Mouse (Mus musculus) naive thymus-derived CD4-positive, alpha-beta T cell, adult 2 months (primary cell): Measurements from ENCODE around the gene Kcna7.

Experiments
- DNase-seq: peaks from one replicate; pipeline ENCODE4 v3.0.0-alpha.2; 2011; ENCODE audit warnings: low read depth

Kcna7 gene

GRCm38 (mm10) chr7:45421194-45421593 lies 15.7 kb downstream of the Kcna7 start:
- DNase-seq = no peak

- no peak for DNase-seq
Observed at GRCm38 (mm10) chr7:45426556-45426955, 21.1 kb downstream of the Kcna7 start.

- DNase-seq = no peak
Observed at GRCm38 (mm10) chr7:45433835-45434202, 28.4 kb downstream of the Kcna7 start.

GRCm38 (mm10) chr7:45434203-45435015 lies 29.0 kb downstream of the Kcna7 start, which contains the start of gene Gys1:
Gene Gys1, plus strand, starts transcription at chr7:45434844.
- peak; percentile 100 for DNase-seq

GRCm38 (mm10) chr7:45435038-45435437 lies 29.6 kb downstream of the Kcna7 start:
- DNase-seq = peak; percentile 40

GRCm38 (mm10) chr7:45436444-45436843 lies 31.0 kb downstream of the Kcna7 start:
- DNase-seq = no peak

GRCm38 (mm10) chr7:45437046-45437445 lies 31.6 kb downstream of the Kcna7 start:
- DNase-seq = no peak

- DNase-seq = no peak
Observed at GRCm38 (mm10) chr7:45437521-45438276, 32.2 kb downstream of the Kcna7 start, which contains the start of gene Ruvbl2. Gene Ruvbl2, minus strand, starts transcription at chr7:45438096.

- no peak for DNase-seq
Observed at GRCm38 (mm10) chr7:45443526-45444420, 38.3 kb downstream of the Kcna7 start.

- no peak for DNase-seq
Observed at GRCm38 (mm10) chr7:45446589-45446988, 41.1 kb downstream of the Kcna7 start.

- DNase-seq = peak; percentile 72
Observed at GRCm38 (mm10) chr7:45447325-45447990, 42.0 kb downstream of the Kcna7 start.

GRCm38 (mm10) chr7:45449974-45450373 lies 44.5 kb downstream of the Kcna7 start:
- DNase-seq = no peak

GRCm38 (mm10) chr7:45451344-45451982 lies 46.0 kb downstream of the Kcna7 start:
- DNase-seq = peak; percentile 91

GRCm38 (mm10) chr7:45454971-45455370 lies 49.5 kb downstream of the Kcna7 start:
- no peak for DNase-seq

GRCm38 (mm10) chr7:45455932-45456696 lies 50.7 kb downstream of the Kcna7 start:
- no peak for DNase-seq

GRCm38 (mm10) chr7:45456721-45457203 lies 51.3 kb downstream of the Kcna7 start:
- DNase-seq = no peak

GRCm38 (mm10) chr7:45457204-45458060 lies 52.0 kb downstream of the Kcna7 start:
- DNase-seq = peak; percentile 51

GRCm38 (mm10) chr7:45458748-45459563 lies 53.5 kb downstream of the Kcna7 start:
- peak; percentile 91 for DNase-seq
